Mouse (Mus musculus): ENCODE measurements around the gene Hebp1.

GRCm38 (mm10) chr6:135205802-135206201 is 8.0 kb upstream of the Hebp1 start:
- TF ChIP-seq EP300 (IDR thresholded peaks at IDR 0.05; ENCODE audit: low read depth): no peak
- no peak for TF ChIP-seq CTCF (IDR thresholded peaks at IDR 0.05; ENCODE audit: low read depth)
